Mouse (Mus musculus): ENCODE measurements around the gene AU021092.

AU021092 gene

DNA sequence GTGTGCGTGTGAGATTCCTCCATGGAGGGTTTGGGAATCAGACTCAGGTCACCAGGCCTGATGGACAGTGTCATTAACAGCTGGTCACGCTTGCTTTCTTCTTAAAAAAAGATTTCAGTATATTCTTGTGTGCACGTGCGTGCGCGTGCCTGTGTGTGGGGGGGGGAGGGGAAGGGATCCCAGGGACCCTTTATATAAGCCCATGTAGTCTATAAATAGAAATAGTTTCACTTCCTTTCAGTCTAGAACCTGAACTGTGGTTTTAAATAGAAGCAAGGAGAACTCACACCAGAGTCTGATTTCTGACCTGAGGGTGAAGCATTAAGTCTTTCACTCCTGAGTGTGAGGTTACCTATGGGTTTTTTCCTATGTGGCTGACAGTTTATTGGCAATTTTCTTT lies 57.8 kb downstream of the AU021092 start:
- in situ Hi-C loops (cut with MboI; ENCODE audit: low pct_unique_long_range_greater_than_20kb in 1 of 2, low sequenced_read_pairs in 2 of 2, unreplicated experiment in 1 of 2): no loop called here

Measured in mouse embryonic stem cell (cell line).